Mouse (Mus musculus): ENCODE results near the gene Dnajc10. TPM values are rescaled to one million over a fixed set of nuclear protein-coding genes. Genes with fewer than 3 reads are reported as not detected.

Dnajc10 gene
- polyA plus RNA-seq, 1 experiment from 2014 or later, result 42.6 TPM

Other genes with a start within 250 kb of the Dnajc10 start
- 16.8 and 17.6 TPM in 2 replicates for gene Pde1a, start 186.0 kb upstream of the Dnajc10 start, polyA plus RNA-seq (2014; fragmentation: Nextera tagmentation; extraction: Ambion mirVana)
- not detected in 2 replicates for gene Prdx6b, start 23.0 kb upstream of the Dnajc10 start, polyA plus RNA-seq (2014; fragmentation: Nextera tagmentation; extraction: Ambion mirVana)
- 1.8 and 4.1 TPM in 2 replicates for gene Frzb, start 132.2 kb downstream of the Dnajc10 start, polyA plus RNA-seq (2014; fragmentation: Nextera tagmentation; extraction: Ambion mirVana)